Mouse (Mus musculus): ENCODE data around the gene Sugp2.

Gene Sugp2

GRCm38 (mm10) chr8:70283136-70284077 is 49.4 kb downstream of the Sugp2 start:
- no peak for DNase-seq (ENCODE audit: low spot score)

GRCm38 (mm10) chr8:70284421-70284820 is 50.4 kb downstream of the Sugp2 start:
- no peak for DNase-seq (ENCODE audit: low spot score)

GRCm38 (mm10) chr8:70285304-70285703 is 51.3 kb downstream of the Sugp2 start:
- no peak for DNase-seq (ENCODE audit: low spot score)

GRCm38 (mm10) chr8:70286737-70287136 is 52.7 kb downstream of the Sugp2 start:
- DNase-seq (ENCODE audit: low spot score): no peak

GRCm38 (mm10) chr8:70293988-70294405 is 60.0 kb downstream of the Sugp2 start:
- no peak for DNase-seq (ENCODE audit: low spot score)

- DNase-seq (ENCODE audit: low spot score): no peak
These were observed 66.9 kb downstream of the Sugp2 start for GRCm38 (mm10) chr8:70300881-70301280.

GRCm38 (mm10) chr8:70302358-70302890 is 68.4 kb downstream of the Sugp2 start, which contains the start of the genes Ddx49 and Cope:
TSS of gene Ddx49 (minus strand) at chr8:70302489.
TSS of gene Cope (plus strand) at chr8:70302518.
- DNase-seq (ENCODE audit: low spot score): peak; percentile 91

- DNase-seq (ENCODE audit: low spot score): no peak
These were observed 68.9 kb downstream of the Sugp2 start for GRCm38 (mm10) chr8:70302901-70303300.

- DNase-seq (ENCODE audit: low spot score): no peak
These were observed 75.3 kb downstream of the Sugp2 start for GRCm38 (mm10) chr8:70309311-70309710.

GRCm38 (mm10) chr8:70313399-70313798 is 79.4 kb downstream of the Sugp2 start:
- no peak for DNase-seq (ENCODE audit: low spot score)

- peak; percentile 46 for DNase-seq (ENCODE audit: low spot score)
These were observed 81.8 kb downstream of the Sugp2 start, which contains the start of gene Cers1 for GRCm38 (mm10) chr8:70315624-70316510. TSS of gene Cers1 (plus strand) at chr8:70315775.

GRCm38 (mm10) chr8:70316511-70317504 is 82.8 kb downstream of the Sugp2 start:
- DNase-seq (ENCODE audit: low spot score): no peak

- DNase-seq (ENCODE audit: low spot score): no peak
These were observed 83.8 kb downstream of the Sugp2 start for GRCm38 (mm10) chr8:70317872-70318271.

- no peak for DNase-seq (ENCODE audit: low spot score)
These were observed 89.7 kb downstream of the Sugp2 start for GRCm38 (mm10) chr8:70323716-70324115.

- no peak for DNase-seq (ENCODE audit: low spot score)
These were observed 93.5 kb downstream of the Sugp2 start for GRCm38 (mm10) chr8:70327512-70327911.

GRCm38 (mm10) chr8:70329124-70329834 is 95.3 kb downstream of the Sugp2 start, which contains the start of gene Gdf1:
TSS of gene Gdf1 (plus strand) at chr8:70329817.
- DNase-seq (ENCODE audit: low spot score): no peak

All from ovary, postnatal 14 days (tissue).